Mouse (Mus musculus) bone marrow, adult 2 months (tissue): ENCODE results near the gene Zbtb37.

Experiments
- CTCF ChIP-seq: fragments of 200-500 bp; IDR thresholded peaks from 2 replicates; pipeline ENCODE4 v1.5.1; 2011; ENCODE audit warnings: low read length, control low read depth; ENCODE audit not compliant: control insufficient read depth, insufficient read depth
- POLR2A ChIP-seq: fragments of 200-500 bp; IDR thresholded peaks from 2 replicates; pipeline ENCODE4 v1.6.1; 2011; ENCODE audit warnings: low read depth, mild to moderate bottlenecking, control low read depth, low read length, borderline replicate concordance; ENCODE audit not compliant: control insufficient read depth

DNA sequence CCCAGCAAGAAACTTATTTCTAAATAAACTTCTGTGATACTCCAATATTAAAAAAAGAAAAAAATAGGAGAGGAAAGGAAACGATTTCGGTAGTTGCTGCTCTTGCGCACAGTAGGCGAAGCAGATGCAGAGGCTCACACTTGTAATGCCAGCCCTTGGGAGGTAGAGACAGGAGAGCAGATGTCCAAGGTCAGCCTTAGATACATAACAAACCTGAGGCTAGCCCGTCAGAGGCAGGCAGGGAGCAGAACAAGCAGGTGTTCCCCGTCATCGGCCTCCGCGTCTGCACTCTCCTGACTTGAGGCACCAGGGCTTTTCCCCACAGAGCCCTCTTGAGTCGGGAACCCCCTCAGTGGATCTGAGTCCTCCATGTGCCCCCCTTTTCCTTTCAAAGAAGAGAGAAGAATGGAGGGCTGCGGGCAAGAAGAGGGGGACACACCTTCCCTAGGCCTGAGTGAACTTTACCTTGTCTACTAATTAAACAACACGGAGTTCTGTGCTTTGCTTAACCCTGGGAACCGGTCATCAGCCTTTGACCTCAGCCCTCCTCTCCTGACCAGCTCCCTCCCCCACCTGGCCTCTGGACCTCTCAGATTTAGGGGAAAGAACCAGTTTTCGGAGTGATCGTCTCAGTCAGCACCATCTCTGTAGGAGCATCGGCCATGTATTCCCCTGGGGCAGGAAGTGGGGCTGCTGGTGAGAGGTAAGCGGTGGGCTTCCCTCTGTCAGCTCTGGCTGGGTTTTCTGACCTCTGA is 47.6 kb downstream of the Zbtb37 start:
- TF ChIP-seq CTCF, result no peak
- TF ChIP-seq POLR2A, result no peak
